Mouse (Mus musculus): ENCODE data around the gene Ccdc172. TPM values are rescaled to one million over a fixed set of nuclear protein-coding genes. Genes with fewer than 3 reads are reported as not detected.

Ccdc172 gene
- total and polyA plus RNA-seq, 2 experiments from 2014 or later = not detected

GRCm38 (mm10) chr19:58533077-58533476 lies 21.3 kb downstream of the Ccdc172 start:
- Histone ChIP-seq H3K4me2 (ENCODE audit: low read depth, low read length) (no peak overlapping the region), H3K27ac (no peak overlapping the region), H3K4me3 (ENCODE audit: low read length) (no peak overlapping the region), H3K36me3 (ENCODE audit: insufficient read depth, low read length) (no peaks in the 10 kb centered on the region), H3K9ac (replicated peaks; ENCODE audit: low read length) (no peak overlapping the region), H3K4me1 (ENCODE audit: insufficient read depth, low read length) (no peaks in the 10 kb centered on the region), H3K27me3 (ENCODE audit: insufficient read depth, low read length) (no peaks in the 10 kb centered on the region), H3K9me3 (ENCODE audit: low read length) (no peaks in the 10 kb centered on the region)
- 91% methylated on average over 3 of the region's 3 CpGs for WGBS
- TF ChIP-seq CTCF (IDR thresholded peaks at IDR 0.05; ENCODE audit: low read depth) = no peak
- DNase-seq (ENCODE audit: low spot score) (no peak), ATAC-seq (no peak)

GRCm38 (mm10) chr19:58536691-58537090 lies 24.9 kb downstream of the Ccdc172 start:
- Histone ChIP-seq H3K9me3 (ENCODE audit: low read length) (no peaks in the 10 kb centered on the region), H3K9ac (replicated peaks; ENCODE audit: low read length) (no peak overlapping the region), H3K4me1 (ENCODE audit: insufficient read depth, low read length) (no peaks in the 10 kb centered on the region), H3K27me3 (ENCODE audit: insufficient read depth, low read length) (no peaks in the 10 kb centered on the region), H3K4me2 (ENCODE audit: low read depth, low read length) (no peak overlapping the region), H3K27ac (no peak overlapping the region), H3K4me3 (ENCODE audit: low read length) (no peak overlapping the region), H3K36me3 (ENCODE audit: insufficient read depth, low read length) (no peaks in the 10 kb centered on the region)
- 81% methylated on average over 10 of the region's 10 CpGs for WGBS
- ATAC-seq (no peak), DNase-seq (ENCODE audit: low spot score) (no peak)
- no peak for TF ChIP-seq CTCF (IDR thresholded peaks at IDR 0.05; ENCODE audit: low read depth)

- Histone ChIP-seq H3K9me3 (ENCODE audit: low read length) (no peaks in the 10 kb centered on the region), H3K36me3 (ENCODE audit: insufficient read depth, low read length) (no peaks in the 10 kb centered on the region), H3K9ac (replicated peaks; ENCODE audit: low read length) (no peak overlapping the region), H3K27me3 (ENCODE audit: insufficient read depth, low read length) (no peaks in the 10 kb centered on the region), H3K4me2 (ENCODE audit: low read depth, low read length) (no peak overlapping the region), H3K4me1 (ENCODE audit: insufficient read depth, low read length) (no peaks in the 10 kb centered on the region), H3K4me3 (ENCODE audit: low read length) (no peak overlapping the region), H3K27ac (no peak overlapping the region)
- ATAC-seq = no peak
- no peak for DNase-seq (ENCODE audit: low spot score)
- no peak for TF ChIP-seq CTCF (IDR thresholded peaks at IDR 0.05; ENCODE audit: low read depth)
- WGBS = 84% methylated on average over 5 of the region's 5 CpGs
These were observed 28.6 kb downstream of the Ccdc172 start for GRCm38 (mm10) chr19:58540396-58540795.

GRCm38 (mm10) chr19:58548367-58548766 lies 36.6 kb downstream of the Ccdc172 start:
- no peak for DNase-seq (ENCODE audit: low spot score)
- no peak for TF ChIP-seq CTCF (IDR thresholded peaks at IDR 0.05; ENCODE audit: low read depth)
- Histone ChIP-seq H3K4me1 (ENCODE audit: insufficient read depth, low read length) (no peaks in the 10 kb centered on the region), H3K36me3 (ENCODE audit: insufficient read depth, low read length) (no peaks in the 10 kb centered on the region), H3K9me3 (ENCODE audit: low read length) (no peaks in the 10 kb centered on the region), H3K4me3 (ENCODE audit: low read length) (no peak overlapping the region), H3K4me2 (ENCODE audit: low read depth, low read length) (no peak overlapping the region), H3K27ac (no peak overlapping the region), H3K9ac (replicated peaks; ENCODE audit: low read length) (no peak overlapping the region), H3K27me3 (ENCODE audit: insufficient read depth, low read length) (no peaks in the 10 kb centered on the region)
- 63% methylated on average over 4 of the region's 4 CpGs for WGBS
- ATAC-seq = no peak

- no peak for ATAC-seq
- TF ChIP-seq CTCF (IDR thresholded peaks at IDR 0.05; ENCODE audit: low read depth) = no peak
- WGBS = 60% methylated on average over 1 of the region's 1 CpGs
These were observed 38.7 kb downstream of the Ccdc172 start for GRCm38 (mm10) chr19:58550489-58550888.

GRCm38 (mm10) chr19:58550916-58551315 lies 39.1 kb downstream of the Ccdc172 start:
- no peak overlapping the region for H3K9ac ChIP-seq (replicated peaks; ENCODE audit: low read length)
- no peaks in the 10 kb centered on the region for H3K27me3 ChIP-seq (ENCODE audit: insufficient read depth, low read length)
- no peak overlapping the region for H3K4me2 ChIP-seq (ENCODE audit: low read depth, low read length)
- ATAC-seq = no peak
- no peaks in the 10 kb centered on the region for H3K9me3 ChIP-seq (ENCODE audit: low read length)
- H3K27ac ChIP-seq = no peak overlapping the region
- H3K4me1 ChIP-seq (ENCODE audit: insufficient read depth, low read length) = no peaks in the 10 kb centered on the region
- no peaks in the 10 kb centered on the region for H3K36me3 ChIP-seq (ENCODE audit: insufficient read depth, low read length)
- no peak for DNase-seq (ENCODE audit: low spot score)
- H3K4me3 ChIP-seq (ENCODE audit: low read length) = no peak overlapping the region
- no peak for TF ChIP-seq CTCF (IDR thresholded peaks at IDR 0.05; ENCODE audit: low read depth)
- WGBS = 90% methylated on average over 3 of the region's 3 CpGs

More at GRCm38 (mm10) chr19:58550489-58550888, 38.7 kb downstream of the Ccdc172 start:
- H3K27me3 ChIP-seq (ENCODE audit: insufficient read depth, low read length) = no peaks in the 10 kb centered on the region
- no peak overlapping the region for H3K27ac ChIP-seq
- H3K4me1 ChIP-seq (ENCODE audit: insufficient read depth, low read length) = no peaks in the 10 kb centered on the region
- no peaks in the 10 kb centered on the region for H3K36me3 ChIP-seq (ENCODE audit: insufficient read depth, low read length)
- H3K9me3 ChIP-seq (ENCODE audit: low read length) = no peaks in the 10 kb centered on the region
- no peak overlapping the region for H3K9ac ChIP-seq (replicated peaks; ENCODE audit: low read length)
- H3K4me3 ChIP-seq (ENCODE audit: low read length) = no peak overlapping the region
- no peak overlapping the region for H3K4me2 ChIP-seq (ENCODE audit: low read depth, low read length)
- DNase-seq (ENCODE audit: low spot score) = no peak

- ATAC-seq = no peak
- 64% methylated on average over 2 of the region's 2 CpGs for WGBS
- Histone ChIP-seq H3K9me3 (ENCODE audit: low read length) (no peaks in the 10 kb centered on the region), H3K4me2 (ENCODE audit: low read depth, low read length) (no peak overlapping the region), H3K9ac (replicated peaks; ENCODE audit: low read length) (no peak overlapping the region), H3K27me3 (ENCODE audit: insufficient read depth, low read length) (no peaks in the 10 kb centered on the region), H3K4me3 (ENCODE audit: low read length) (no peak overlapping the region), H3K27ac (no peak overlapping the region), H3K36me3 (ENCODE audit: insufficient read depth, low read length) (no peaks in the 10 kb centered on the region), H3K4me1 (ENCODE audit: insufficient read depth, low read length) (no peaks in the 10 kb centered on the region)
- DNase-seq (ENCODE audit: low spot score) = no peak
- TF ChIP-seq CTCF (IDR thresholded peaks at IDR 0.05; ENCODE audit: low read depth) = no peak
These were observed 43.2 kb downstream of the Ccdc172 start for GRCm38 (mm10) chr19:58554974-58555373.

All from hindbrain, postnatal 0 days (tissue).